Mouse (Mus musculus) gastrocnemius, postnatal 10 days (tissue): ENCODE data around the gene Tbc1d4. TPM values are rescaled to one million over a fixed set of nuclear protein-coding genes. Genes with fewer than 3 reads are reported as not detected.

Source experiments
- DNase-seq: peaks from one replicate; pipeline ENCODE4 v3.0.0; 2021; ENCODE audit warnings: mixed read lengths
- total RNA-seq, 2 experiments: library from RNA; stranded (reverse); gene quantifications; 2 replicates each; pipeline ENCODE4 v1.2.3; 2021

The Tbc1d4 gene
- total RNA-seq, 2 experiments from 2014 or later = 28.5 to 36.4 TPM

- DNase-seq = no peak
Measured at GRCm38 (mm10) chr14:101501452-101501851, 107.5 kb downstream of the Tbc1d4 start.

GRCm38 (mm10) chr14:101500826-101501225 is 108.2 kb downstream of the Tbc1d4 start:
- no peak for DNase-seq

- no peak for DNase-seq
Measured at GRCm38 (mm10) chr14:101499838-101500237, 109.2 kb downstream of the Tbc1d4 start.

- no peak for DNase-seq
Measured at GRCm38 (mm10) chr14:101488264-101488810, 120.7 kb downstream of the Tbc1d4 start.

GRCm38 (mm10) chr14:101486550-101486949 is 122.4 kb downstream of the Tbc1d4 start:
- no peak for DNase-seq

GRCm38 (mm10) chr14:101483230-101483629 is 125.8 kb downstream of the Tbc1d4 start:
- no peak for DNase-seq

GRCm38 (mm10) chr14:101482270-101482669 is 126.7 kb downstream of the Tbc1d4 start:
- peak; percentile 40 for DNase-seq

- no peak for DNase-seq
Measured at GRCm38 (mm10) chr14:101481165-101481564, 127.8 kb downstream of the Tbc1d4 start.

GRCm38 (mm10) chr14:101480541-101480940 is 128.4 kb downstream of the Tbc1d4 start:
- DNase-seq = no peak

- no peak for DNase-seq
Measured at GRCm38 (mm10) chr14:101477827-101478220, 131.2 kb downstream of the Tbc1d4 start.

GRCm38 (mm10) chr14:101477081-101477826 is 131.7 kb downstream of the Tbc1d4 start:
- DNase-seq = no peak

GRCm38 (mm10) chr14:101469475-101470093 is 139.4 kb downstream of the Tbc1d4 start:
- no peak for DNase-seq

GRCm38 (mm10) chr14:101468143-101468542 is 140.8 kb downstream of the Tbc1d4 start:
- no peak for DNase-seq

GRCm38 (mm10) chr14:101467532-101467931 is 141.5 kb downstream of the Tbc1d4 start:
- DNase-seq = no peak

GRCm38 (mm10) chr14:101466521-101466920 is 142.5 kb downstream of the Tbc1d4 start:
- no peak for DNase-seq

- DNase-seq = no peak
Measured at GRCm38 (mm10) chr14:101465893-101466292, 143.1 kb downstream of the Tbc1d4 start.

GRCm38 (mm10) chr14:101460768-101461167 is 148.2 kb downstream of the Tbc1d4 start:
- peak; percentile 52 for DNase-seq

GRCm38 (mm10) chr14:101452915-101453314 is 156.1 kb downstream of the Tbc1d4 start:
- DNase-seq = no peak

- DNase-seq = no peak
Measured at GRCm38 (mm10) chr14:101447857-101448256, 161.1 kb downstream of the Tbc1d4 start.

- DNase-seq = no peak
Measured at GRCm38 (mm10) chr14:101445205-101445604, 163.8 kb downstream of the Tbc1d4 start.

GRCm38 (mm10) chr14:101437925-101438324 is 171.1 kb downstream of the Tbc1d4 start:
- DNase-seq = no peak

- DNase-seq = no peak
Measured at GRCm38 (mm10) chr14:101430536-101430935, 178.5 kb downstream of the Tbc1d4 start.

- DNase-seq = no peak
Measured at GRCm38 (mm10) chr14:101428805-101429516, 180.0 kb downstream of the Tbc1d4 start.
